Mouse (Mus musculus) embryonic facial prominence, embryonic 13.5 days (tissue): ENCODE results near the gene Dynll2. TPM values are rescaled to one million over a fixed set of nuclear protein-coding genes. Genes with fewer than 3 reads are reported as not detected.

Experiments used
- ATAC-seq: fragments of 200-750 bp; cut with Nextera tagmentation; 2 replicates; pipeline ENCODE4 v1.8.0; 2017; ENCODE audit warnings: low read depth; ENCODE audit not compliant: insufficient number of reproducible peaks, insufficient read depth, low FRiP score, low TSS enrichment
- H3K27ac ChIP-seq: fragments of 300-500 bp; sonication (generic); 2 replicates; pipeline ENCODE4 v1.5.1; 2015; ENCODE audit warnings: moderate library complexity, mild to moderate bottlenecking, inconsistent platforms
- H3K27me3 ChIP-seq: fragments of 300-500 bp; sonication (generic); 2 replicates; pipeline ENCODE4 v1.6.1; 2015; ENCODE audit warnings: mild to moderate bottlenecking, inconsistent platforms
- H3K36me3 ChIP-seq: fragments of 300-500 bp; sonication (generic); 2 replicates; pipeline ENCODE4 v1.6.1; 2015; ENCODE audit warnings: mild to moderate bottlenecking, inconsistent platforms
- H3K4me1 ChIP-seq: fragments of 300-500 bp; sonication (generic); 2 replicates; pipeline ENCODE4 v1.6.1; 2015; ENCODE audit warnings: inconsistent platforms
- H3K4me2 ChIP-seq: fragments of 300-500 bp; sonication (generic); 2 replicates; pipeline ENCODE4 v1.6.1; 2015; ENCODE audit warnings: moderate library complexity, mild to moderate bottlenecking, inconsistent platforms
- H3K4me3 ChIP-seq: fragments of 300-500 bp; sonication (generic); 2 replicates; pipeline ENCODE4 v1.5.1; 2015; ENCODE audit warnings: mild to moderate bottlenecking, inconsistent platforms
- H3K9ac ChIP-seq: fragments of 300-500 bp; sonication (generic); 2 replicates; pipeline ENCODE4 v1.6.1; 2015; ENCODE audit warnings: mild to moderate bottlenecking, inconsistent platforms
- H3K9me3 ChIP-seq: fragments of 300-500 bp; sonication (generic); 2 replicates; pipeline ENCODE4 v1.6.1; 2016; ENCODE audit warnings: inconsistent platforms
- WGBS: fragments of 180-500 bp; shearing (Covaris S2); methylation state at CpG from one replicate; pipeline ENCODE4 v1.1.7; 2015; ENCODE audit warnings: mixed read lengths; 5-methylcytosine and 5-hydroxymethylcytosine counted together
- polyA plus RNA-seq: library from polyadenylated mRNA; unstranded; fragments of >200 nt; fragmentation: Nextera tagmentation; extraction: Ambion mirVana; gene quantifications from 2 replicates; pipeline ENCODE4 v1.2.1, GENCODE M21; 2015

Dynll2 gene
- 20.8 and 23.3 TPM in 2 replicates for polyA plus RNA-seq

DNA sequence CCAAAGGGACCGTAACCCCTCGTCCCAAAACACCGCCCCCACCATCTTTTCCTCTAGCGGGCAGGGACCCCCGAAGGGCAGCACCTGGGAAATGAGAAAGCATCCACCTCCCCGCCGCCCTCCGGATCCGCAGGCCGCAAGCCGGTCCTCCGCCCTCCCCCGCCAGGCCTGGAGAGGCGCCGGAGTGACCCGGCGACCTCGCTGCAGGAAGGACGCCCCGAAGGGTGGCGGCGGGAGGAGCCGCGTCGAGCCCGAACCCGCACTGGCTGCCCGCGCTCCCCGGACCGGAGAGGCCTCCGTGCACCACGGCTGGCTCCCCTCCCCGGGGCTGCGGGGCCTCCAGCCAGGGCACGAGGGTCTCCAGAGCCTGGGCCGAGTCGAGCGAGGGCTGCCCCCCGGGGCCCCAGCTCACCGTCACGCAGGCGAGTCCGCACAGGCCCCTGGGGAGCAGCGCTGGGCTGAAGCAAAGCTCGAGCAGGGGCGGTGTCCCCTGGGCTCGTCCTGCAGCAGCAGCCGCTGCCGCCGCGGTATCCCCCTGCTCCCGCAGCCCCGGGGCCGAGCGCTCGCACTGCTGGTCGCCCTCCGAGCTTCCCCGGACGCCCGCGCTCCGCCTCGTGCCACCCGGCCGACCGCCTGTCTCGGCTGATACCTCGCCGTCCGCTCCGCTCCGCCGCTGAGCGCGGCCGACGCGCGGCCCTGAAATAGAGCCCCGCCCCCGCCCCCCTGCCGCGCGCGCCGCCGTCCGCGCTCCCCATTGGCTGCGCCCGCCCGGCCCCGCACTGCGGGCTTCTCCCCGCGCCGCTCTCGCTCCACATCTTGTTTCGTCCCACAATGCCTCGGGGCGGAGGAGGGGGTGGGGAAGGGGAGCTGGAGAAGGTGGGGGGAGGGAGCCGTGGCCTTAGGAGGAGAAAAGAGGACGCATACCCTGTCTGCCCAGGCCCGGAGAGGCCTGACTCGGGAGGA, at the start of gene Dynll2:
Gene Dynll2 (minus strand): TSS at position 703 of the 963 bp plus-strand sequence.
- peak within 1 kb of the TSS; percentile 98 for H3K9ac ChIP-seq
- H3K36me3 ChIP-seq = peaks cover 18% of the 10 kb centered on the region
- H3K9me3 ChIP-seq = no peaks in the 10 kb centered on the region
- peak within 1 kb of the TSS; percentile 92 for H3K27ac ChIP-seq
- H3K4me2 ChIP-seq = peak within 1 kb of the TSS; percentile 96
- H3K4me3 ChIP-seq = peak within 1 kb of the TSS; percentile 100
- under 1% methylated on average over 71 of the region's 107 CpGs for WGBS
- peak; percentile 96 for ATAC-seq
- H3K27me3 ChIP-seq = no peaks in the 10 kb centered on the region
- peaks cover 28% of the 10 kb centered on the region for H3K4me1 ChIP-seq

- no peak for ATAC-seq
- Histone ChIP-seq H3K9me3 (no peaks in the 10 kb centered on the region), H3K4me1 (no peaks in the 10 kb centered on the region), H3K36me3 (peaks cover 5% of the 10 kb centered on the region; the same call in 1 of the 2 replicates), H3K4me2 (no peak overlapping the region), H3K27ac (no peak overlapping the region), H3K4me3 (no peak overlapping the region), H3K27me3 (no peaks in the 10 kb centered on the region), H3K9ac (no peak overlapping the region)
- WGBS = 78% methylated on average over 10 of the region's 10 CpGs
Measured at GRCm38 (mm10) chr11:88036761-88037251, 49.5 kb upstream of the Dynll2 start.

GRCm38 (mm10) chr11:88035970-88036369, 48.6 kb upstream of the Dynll2 start:
- Histone ChIP-seq H3K4me2 (no peak overlapping the region), H3K4me3 (no peak overlapping the region), H3K4me1 (peaks cover 3% of the 10 kb centered on the region; the same call in 1 of the 2 replicates), H3K9ac (no peak overlapping the region), H3K36me3 (0 out of 2 replicates have a peak, but pooled peaks cover 3% of the 10 kb centered on the region), H3K27ac (no peak overlapping the region), H3K9me3 (no peaks in the 10 kb centered on the region), H3K27me3 (no peaks in the 10 kb centered on the region)
- no peak for ATAC-seq
- WGBS = 68% methylated on average over 7 of the region's 7 CpGs

- no peaks in the 10 kb centered on the region for H3K9me3 ChIP-seq
- H3K9ac ChIP-seq = no peak overlapping the region
- H3K4me1 ChIP-seq = peaks cover 5% of the 10 kb centered on the region; the same call in 1 of the 2 replicates
- no peak overlapping the region for H3K27ac ChIP-seq
- H3K27me3 ChIP-seq = no peaks in the 10 kb centered on the region
- H3K4me3 ChIP-seq = no peak overlapping the region
- ATAC-seq = no peak
- H3K36me3 ChIP-seq = 0 out of 2 replicates have a peak, but pooled peaks cover 3% of the 10 kb centered on the region
- 70% methylated on average over 5 of the region's 5 CpGs for WGBS
- H3K4me2 ChIP-seq = no peak overlapping the region
Measured at GRCm38 (mm10) chr11:88031753-88032152, 44.4 kb upstream of the Dynll2 start.

- no peaks in the 10 kb centered on the region for H3K27me3 ChIP-seq
- peaks cover 5% of the 10 kb centered on the region; the same call in 1 of the 2 replicates for H3K4me1 ChIP-seq
- no peak for ATAC-seq
- H3K9me3 ChIP-seq = no peaks in the 10 kb centered on the region
- 79% methylated on average over 2 of the region's 2 CpGs for WGBS
- no peak overlapping the region for H3K4me2 ChIP-seq
- 0 out of 2 replicates have a peak, but pooled peaks cover 3% of the 10 kb centered on the region for H3K36me3 ChIP-seq
- H3K9ac ChIP-seq = no peak overlapping the region
- no peak overlapping the region for H3K27ac ChIP-seq
- no peak overlapping the region for H3K4me3 ChIP-seq
Measured at GRCm38 (mm10) chr11:88030836-88031235, 43.5 kb upstream of the Dynll2 start.

DNA sequence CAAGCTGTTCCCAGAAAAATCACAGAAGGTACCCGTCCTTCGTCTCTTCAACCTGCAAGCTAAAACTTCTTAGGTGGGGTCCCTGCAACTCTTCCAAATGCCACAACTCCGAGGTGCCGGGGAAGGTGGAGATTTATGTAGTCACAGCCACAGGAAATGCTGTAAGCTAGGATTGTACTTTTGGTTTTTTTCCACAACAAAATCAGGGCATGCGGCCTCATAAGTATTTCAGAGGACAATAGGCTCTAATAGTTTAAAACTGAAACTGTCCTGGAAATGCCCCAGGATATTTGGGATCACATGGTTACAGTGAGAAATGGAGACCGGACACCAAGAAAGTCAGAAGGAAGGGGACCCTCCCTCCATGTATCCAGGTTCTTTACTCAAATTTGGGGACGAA, 42.9 kb upstream of the Dynll2 start:
- H3K9ac ChIP-seq = no peak overlapping the region
- no peaks in the 10 kb centered on the region for H3K9me3 ChIP-seq
- H3K4me1 ChIP-seq = peaks cover 5% of the 10 kb centered on the region; the same call in 1 of the 2 replicates
- no peak overlapping the region for H3K4me3 ChIP-seq
- no peak for ATAC-seq
- H3K27me3 ChIP-seq = no peaks in the 10 kb centered on the region
- H3K36me3 ChIP-seq = 0 out of 2 replicates have a peak, but pooled peaks cover 3% of the 10 kb centered on the region
- no peak overlapping the region for H3K4me2 ChIP-seq
- WGBS = 87% methylated on average over 7 of the region's 7 CpGs
- no peak overlapping the region for H3K27ac ChIP-seq

DNA sequence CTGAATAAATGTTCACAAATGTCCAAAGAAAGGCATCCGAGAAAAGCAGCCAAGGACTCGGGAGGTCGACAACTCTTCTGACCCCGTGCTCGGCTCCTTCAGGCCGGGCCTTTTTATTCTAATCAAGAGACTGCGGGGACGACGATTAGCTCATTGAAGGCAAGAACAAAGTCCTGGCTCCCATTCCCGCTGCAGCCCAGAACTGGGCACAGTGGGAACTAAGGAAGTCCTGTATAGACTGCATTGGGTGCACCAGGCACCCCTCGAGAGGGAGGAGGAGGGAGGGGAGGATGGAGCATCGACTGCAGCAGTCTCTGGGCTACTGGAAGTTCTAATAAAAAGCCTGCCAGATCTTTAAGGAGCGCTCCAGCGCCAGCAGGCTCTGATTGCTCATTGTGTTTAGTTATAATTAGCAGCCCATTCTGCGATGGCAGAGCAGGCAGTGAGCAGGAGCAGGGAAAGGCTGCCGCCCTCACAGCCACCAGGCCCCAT, 40.9 kb upstream of the Dynll2 start:
- H3K27ac ChIP-seq = no peak overlapping the region
- H3K4me1 ChIP-seq = peaks cover 5% of the 10 kb centered on the region; the same call in 1 of the 2 replicates
- no peak overlapping the region for H3K9ac ChIP-seq
- no peaks in the 10 kb centered on the region for H3K9me3 ChIP-seq
- H3K27me3 ChIP-seq = no peaks in the 10 kb centered on the region
- no peaks in the 10 kb centered on the region for H3K36me3 ChIP-seq
- no peak overlapping the region for H3K4me2 ChIP-seq
- no peak overlapping the region for H3K4me3 ChIP-seq
- no peak for ATAC-seq
- 20% methylated on average over 16 of the region's 16 CpGs for WGBS

- Histone ChIP-seq H3K4me2 (no peak overlapping the region), H3K36me3 (no peaks in the 10 kb centered on the region), H3K4me3 (no peak overlapping the region), H3K9me3 (no peaks in the 10 kb centered on the region), H3K9ac (no peak overlapping the region), H3K27me3 (no peaks in the 10 kb centered on the region), H3K27ac (no peak overlapping the region), H3K4me1 (peaks cover 5% of the 10 kb centered on the region; the same call in 1 of the 2 replicates)
- no peak for ATAC-seq
- 63% methylated on average over 9 of the region's 9 CpGs for WGBS
Measured at GRCm38 (mm10) chr11:88027391-88028035, 40.2 kb upstream of the Dynll2 start.

- Histone ChIP-seq H3K4me3 (no peak overlapping the region), H3K36me3 (no peaks in the 10 kb centered on the region), H3K9me3 (no peaks in the 10 kb centered on the region), H3K27ac (no peak overlapping the region), H3K4me1 (0 out of 2 replicates have a peak, but pooled peaks cover 3% of the 10 kb centered on the region), H3K4me2 (no peak overlapping the region), H3K9ac (no peak overlapping the region), H3K27me3 (no peaks in the 10 kb centered on the region)
- no peak for ATAC-seq
- WGBS = 71% methylated on average over 2 of the region's 2 CpGs
Measured at GRCm38 (mm10) chr11:88023933-88024332, 36.6 kb upstream of the Dynll2 start.

- H3K27me3 ChIP-seq = no peaks in the 10 kb centered on the region
- H3K9ac ChIP-seq = no peak overlapping the region
- no peak overlapping the region for H3K4me3 ChIP-seq
- ATAC-seq = no peak
- 85% methylated on average over 6 of the region's 6 CpGs for WGBS
- H3K27ac ChIP-seq = no peak overlapping the region
- H3K9me3 ChIP-seq = no peaks in the 10 kb centered on the region
- no peak overlapping the region for H3K4me2 ChIP-seq
- 0 out of 2 replicates have a peak, but pooled peaks cover 9% of the 10 kb centered on the region for H3K4me1 ChIP-seq
- no peaks in the 10 kb centered on the region for H3K36me3 ChIP-seq
Measured at GRCm38 (mm10) chr11:88015795-88016194, 28.5 kb upstream of the Dynll2 start.

GRCm38 (mm10) chr11:88015161-88015560, 27.8 kb upstream of the Dynll2 start:
- no peak for ATAC-seq

More at GRCm38 (mm10) chr11:88015161-88015560, 27.8 kb upstream of the Dynll2 start:
- peaks cover 10% of the 10 kb centered on the region for H3K4me1 ChIP-seq
- H3K4me2 ChIP-seq = no peak overlapping the region
- no peak overlapping the region for H3K4me3 ChIP-seq
- H3K9ac ChIP-seq = no peak overlapping the region
- H3K36me3 ChIP-seq = no peaks in the 10 kb centered on the region
- 89% methylated on average over 11 of the region's 11 CpGs for WGBS
- H3K9me3 ChIP-seq = no peaks in the 10 kb centered on the region
- no peaks in the 10 kb centered on the region for H3K27me3 ChIP-seq
- H3K27ac ChIP-seq = no peak overlapping the region
